Mouse (Mus musculus) kidney, embryonic 14.5 days (tissue): ENCODE measurements at regions not wholly inside any gene's neighbourhood (a gene's known extent, or its start where the extent isn't known, plus 50 kb on each side); places are given as distances from the start of the nearest gene placed in this dataset.

Experiments
- ATAC-seq: fragments of 200-750 bp; cut with Nextera tagmentation; 2 replicates; pipeline ENCODE4 v1.8.0; 2017; ENCODE audit warnings: moderate number of reproducible peaks, mild to moderate bottlenecking, moderate TSS enrichment, moderate library complexity; ENCODE audit not compliant: low FRiP score, low TSS enrichment
- H3K27ac ChIP-seq: fragments of 300-500 bp; sonication (generic); 2 replicates; pipeline ENCODE4 v1.5.1; 2014; ENCODE audit warnings: low read depth, mild to moderate bottlenecking, low read length, moderate library complexity, mixed read lengths
- H3K27me3 ChIP-seq: fragments of 300-500 bp; sonication (generic); 2 replicates; pipeline ENCODE4 v1.6.1; 2014; ENCODE audit warnings: mild to moderate bottlenecking, low read length; ENCODE audit not compliant: control insufficient read depth, insufficient read depth
- H3K36me3 ChIP-seq: fragments of 300-500 bp; sonication (generic); 2 replicates; pipeline ENCODE4 v1.6.1; 2014; ENCODE audit warnings: low read length, mixed read lengths; ENCODE audit not compliant: control insufficient read depth, insufficient read depth
- H3K4me1 ChIP-seq: fragments of 300-500 bp; sonication (generic); 2 replicates; pipeline ENCODE4 v1.6.1; 2014; ENCODE audit warnings: low read length, mixed read lengths; ENCODE audit not compliant: control insufficient read depth, insufficient read depth
- H3K4me2 ChIP-seq: fragments of 300-500 bp; sonication (generic); replicated peaks from 2 replicates; pipeline ENCODE4 v1.6.1; 2014; ENCODE audit warnings: low read depth, mild to moderate bottlenecking, low read length
- H3K4me3 ChIP-seq: fragments of 300-500 bp; sonication (generic); 2 replicates; pipeline ENCODE4 v1.5.1; 2014; ENCODE audit warnings: mild to moderate bottlenecking, low read length
- H3K9ac ChIP-seq: fragments of 300-500 bp; sonication (generic); 2 replicates; pipeline ENCODE4 v1.6.1; 2014; ENCODE audit warnings: low read depth, mild to moderate bottlenecking, low read length, moderate library complexity
- H3K9me3 ChIP-seq: fragments of 300-500 bp; sonication (generic); 2 replicates; pipeline ENCODE4 v1.6.1; 2016; ENCODE audit warnings: low read length; ENCODE audit not compliant: control insufficient read depth
- WGBS: fragments of 180-500 bp; shearing (Covaris S2); extraction: QIAGEN DNeasy Blood & Tissue Kit; methylation state at CpG from one replicate; pipeline ENCODE4 v1.1.7; 2014; 5-methylcytosine and 5-hydroxymethylcytosine counted together

DNA sequence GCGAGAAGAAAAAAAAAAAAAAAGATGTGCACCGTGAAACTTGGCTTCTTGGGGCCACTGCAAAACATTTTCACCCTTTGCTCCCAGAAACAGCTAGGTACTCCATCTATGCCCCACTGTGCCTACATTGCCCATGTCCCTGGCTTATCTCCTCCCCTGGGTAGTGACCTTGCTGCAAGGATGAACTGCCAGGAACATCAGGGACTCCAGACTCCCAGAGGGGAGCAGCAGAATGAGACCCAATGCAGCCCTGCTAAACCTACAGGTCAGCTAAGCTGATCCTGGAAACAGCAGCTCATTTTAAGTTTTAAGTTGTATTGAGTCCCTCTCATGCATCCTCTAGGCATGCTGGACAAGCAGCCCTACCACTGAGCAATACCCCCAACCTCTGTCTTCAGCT is 92.2 kb upstream of the Zdhhc25 start:
- WGBS: 40% methylated on average over 1 of the region's 2 CpGs

DNA sequence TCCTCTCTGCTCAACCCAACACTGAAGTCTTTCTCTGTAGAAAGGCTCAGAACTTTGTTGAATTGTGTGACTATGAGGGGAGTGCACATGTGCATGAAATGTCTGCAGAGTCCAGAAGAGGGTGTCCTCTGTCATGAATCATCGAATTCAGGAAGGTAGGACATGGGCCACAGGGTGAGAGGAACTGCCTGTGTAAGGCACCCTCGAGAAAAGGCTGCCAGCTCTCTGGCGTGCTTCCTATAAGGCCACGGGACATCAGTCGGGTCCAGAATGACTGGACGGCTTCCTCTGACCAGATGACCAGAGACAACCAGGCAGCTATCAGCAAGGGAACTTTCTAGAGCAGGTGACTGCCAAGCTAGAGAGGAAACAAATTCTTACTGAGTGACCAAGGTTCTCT is 91.1 kb upstream of the Zdhhc25 start:
- H3K27me3 ChIP-seq: no peaks in the 10 kb centered on the region
- H3K4me3 ChIP-seq: no peak overlapping the region
- no peaks in the 10 kb centered on the region for H3K4me1 ChIP-seq
- H3K27ac ChIP-seq: no peak overlapping the region
- ATAC-seq: no peak
- no peaks in the 10 kb centered on the region for H3K36me3 ChIP-seq
- no peak overlapping the region for H3K4me2 ChIP-seq
- 80% methylated on average over 6 of the region's 6 CpGs for WGBS
- no peak overlapping the region for H3K9ac ChIP-seq
- no peaks in the 10 kb centered on the region for H3K9me3 ChIP-seq

More for the DNA sequence above, 92.2 kb upstream of the Zdhhc25 start:
- no peak overlapping the region for H3K27ac ChIP-seq
- no peaks in the 10 kb centered on the region for H3K4me1 ChIP-seq
- H3K4me2 ChIP-seq: no peak overlapping the region
- no peaks in the 10 kb centered on the region for H3K9me3 ChIP-seq
- H3K36me3 ChIP-seq: no peaks in the 10 kb centered on the region
- no peak overlapping the region for H3K4me3 ChIP-seq
- no peak overlapping the region for H3K9ac ChIP-seq
- no peaks in the 10 kb centered on the region for H3K27me3 ChIP-seq
- ATAC-seq: no peak

DNA sequence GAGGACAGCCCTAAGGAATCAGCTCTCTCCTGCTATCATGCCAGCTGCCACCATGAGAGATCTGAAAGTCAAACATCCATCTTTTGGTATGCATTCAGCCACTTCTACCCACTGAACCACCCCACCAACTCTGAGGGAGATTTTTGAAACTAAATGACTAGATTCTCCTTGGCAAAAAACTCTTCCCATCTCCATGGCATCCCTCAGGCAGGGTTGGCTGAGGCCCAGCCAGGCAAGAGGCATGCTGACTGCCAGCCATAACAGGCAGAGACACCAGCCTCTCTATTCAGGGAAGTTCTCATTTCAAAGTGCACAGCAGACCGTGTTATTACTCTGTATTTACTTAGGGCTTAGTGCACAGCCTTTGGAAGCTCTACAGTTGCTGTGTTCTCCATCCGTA is 90.5 kb upstream of the Zdhhc25 start:
- Histone ChIP-seq H3K27ac (no peak overlapping the region), H3K36me3 (no peaks in the 10 kb centered on the region), H3K4me2 (no peak overlapping the region), H3K27me3 (no peaks in the 10 kb centered on the region), H3K9ac (no peak overlapping the region), H3K9me3 (no peaks in the 10 kb centered on the region), H3K4me3 (no peak overlapping the region), H3K4me1 (no peaks in the 10 kb centered on the region)
- WGBS: 50% methylated on average over 2 of the region's 2 CpGs
- no peak for ATAC-seq

DNA sequence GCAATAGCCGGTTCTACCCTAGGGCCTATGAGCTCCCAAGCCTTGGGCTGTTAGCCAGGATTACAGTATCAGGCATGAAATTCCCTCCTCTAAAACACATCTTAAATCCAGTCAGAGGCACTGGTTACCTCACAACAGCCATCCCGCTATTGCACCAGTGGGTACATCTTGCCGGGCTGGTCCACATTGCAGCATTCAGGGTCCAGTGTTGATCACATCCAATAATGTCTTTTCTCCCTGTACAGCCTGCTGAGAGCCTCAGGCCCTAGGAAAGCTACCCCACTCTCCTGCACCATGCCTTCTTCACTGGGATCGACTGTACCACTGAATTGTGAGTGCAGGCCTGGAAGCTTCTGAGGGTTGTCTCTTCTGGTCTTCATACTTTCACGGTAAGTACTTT is 86.0 kb upstream of the Zdhhc25 start:
- no peak for ATAC-seq
- Histone ChIP-seq H3K27me3 (no peaks in the 10 kb centered on the region), H3K4me1 (no peaks in the 10 kb centered on the region), H3K4me3 (no peak overlapping the region), H3K36me3 (no peaks in the 10 kb centered on the region), H3K9ac (no peak overlapping the region), H3K27ac (no peak overlapping the region), H3K4me2 (no peak overlapping the region), H3K9me3 (no peaks in the 10 kb centered on the region)
- WGBS: 93% methylated on average over 5 of the region's 5 CpGs

DNA sequence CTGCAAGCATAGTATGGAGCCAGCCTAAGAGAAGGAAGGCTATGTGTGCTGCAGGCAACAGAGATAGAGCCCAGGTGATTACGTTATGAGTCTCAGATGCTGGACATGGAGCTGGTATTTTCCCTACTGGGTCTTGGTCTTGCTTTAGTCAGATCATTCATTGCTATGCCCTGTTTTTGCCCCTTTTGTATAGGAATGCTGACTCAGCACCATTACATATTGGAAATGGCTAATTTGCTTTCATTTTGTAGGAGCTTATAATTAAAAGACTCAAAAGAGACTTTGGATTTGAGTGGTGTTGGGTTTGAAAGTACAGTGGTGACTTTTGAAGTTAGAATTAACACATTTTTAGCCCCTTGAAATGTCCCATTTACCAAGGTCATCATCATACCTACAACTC is 68.9 kb upstream of the Zdhhc25 start:
- ATAC-seq: no peak
- Histone ChIP-seq H3K4me1 (no peaks in the 10 kb centered on the region), H3K4me3 (no peak overlapping the region), H3K9me3 (no peaks in the 10 kb centered on the region), H3K36me3 (no peaks in the 10 kb centered on the region), H3K9ac (no peak overlapping the region), H3K27me3 (no peaks in the 10 kb centered on the region), H3K4me2 (no peak overlapping the region), H3K27ac (no peak overlapping the region)
- WGBS: 93% methylated on average over 1 of the region's 1 CpGs

DNA sequence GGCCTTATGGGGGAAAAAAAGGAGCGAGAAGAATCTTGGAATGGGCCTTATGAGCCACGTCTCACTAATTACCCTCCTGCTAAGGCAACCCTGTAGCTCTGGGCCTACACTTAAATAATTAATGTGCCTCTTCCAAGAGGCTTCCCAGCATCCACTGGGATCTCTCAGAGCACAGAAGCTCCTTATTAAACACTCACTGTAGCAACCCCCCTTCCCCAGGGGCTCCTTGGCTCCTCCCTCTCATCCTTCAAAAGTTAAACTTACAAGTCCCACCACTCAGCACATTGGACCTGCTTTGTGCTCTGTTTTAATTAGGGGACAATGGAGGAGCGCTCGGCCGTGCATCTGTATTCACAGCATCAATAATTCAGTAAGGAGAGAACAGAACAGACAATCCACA is 68.1 kb upstream of the Zdhhc25 start:
- H3K4me1 ChIP-seq: no peaks in the 10 kb centered on the region
- H3K9ac ChIP-seq: no peak overlapping the region
- no peak for ATAC-seq
- no peaks in the 10 kb centered on the region for H3K27me3 ChIP-seq
- H3K4me2 ChIP-seq: no peak overlapping the region
- no peak overlapping the region for H3K4me3 ChIP-seq
- 73% methylated on average over 5 of the region's 5 CpGs for WGBS
- H3K36me3 ChIP-seq: no peaks in the 10 kb centered on the region
- no peak overlapping the region for H3K27ac ChIP-seq
- H3K9me3 ChIP-seq: no peaks in the 10 kb centered on the region

DNA sequence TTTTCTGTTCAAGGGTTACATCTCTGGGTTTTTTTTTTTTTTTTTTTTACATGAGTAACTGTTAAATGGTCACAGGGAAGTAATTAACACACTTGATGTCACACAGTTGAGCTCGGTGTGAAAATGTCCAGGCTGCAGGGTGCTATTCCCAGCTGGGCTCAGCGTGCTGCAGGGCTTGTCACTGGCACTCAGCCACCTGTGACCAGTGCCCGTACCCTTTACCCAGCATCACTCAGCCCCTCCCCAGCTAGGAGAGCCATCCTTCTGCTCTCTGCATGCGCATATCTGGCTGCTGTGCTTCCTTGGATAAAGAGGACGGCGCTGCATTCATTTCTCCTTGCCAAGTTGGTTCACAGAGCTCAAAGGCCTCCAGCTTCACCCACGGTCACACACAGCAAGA is 66.7 kb upstream of the Zdhhc25 start:
- Histone ChIP-seq H3K4me1 (no peaks in the 10 kb centered on the region), H3K9me3 (no peaks in the 10 kb centered on the region), H3K27me3 (no peaks in the 10 kb centered on the region), H3K9ac (no peak overlapping the region), H3K36me3 (no peaks in the 10 kb centered on the region), H3K27ac (no peak overlapping the region), H3K4me2 (no peak overlapping the region), H3K4me3 (no peak overlapping the region)
- 57% methylated on average over 7 of the region's 7 CpGs for WGBS
- ATAC-seq: no peak

DNA sequence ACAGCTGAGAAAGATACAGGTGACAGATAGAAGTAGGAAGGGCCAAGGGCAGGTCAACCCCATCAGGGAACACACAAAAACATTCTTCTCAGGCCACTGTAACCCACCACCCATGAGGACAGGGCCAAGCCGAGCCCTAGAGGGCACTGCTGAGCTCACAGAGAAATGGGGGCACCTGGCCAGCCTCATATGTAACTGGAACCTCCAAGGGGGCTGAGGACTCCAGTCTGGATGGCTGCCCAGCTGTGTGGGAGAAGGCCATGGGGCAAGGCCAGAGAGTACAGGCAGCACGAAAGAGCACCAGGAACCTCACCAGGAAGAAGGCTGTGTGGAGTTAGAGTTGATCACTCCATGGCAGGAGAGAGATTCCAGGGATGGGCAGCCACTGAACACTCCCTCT is 64.6 kb upstream of the Zdhhc25 start:
- Histone ChIP-seq H3K9me3 (no peaks in the 10 kb centered on the region), H3K27me3 (no peaks in the 10 kb centered on the region), H3K4me2 (no peak overlapping the region), H3K4me3 (no peak overlapping the region), H3K9ac (no peak overlapping the region), H3K36me3 (no peaks in the 10 kb centered on the region), H3K4me1 (no peaks in the 10 kb centered on the region), H3K27ac (no peak overlapping the region)
- ATAC-seq: no peak
- WGBS: 54% methylated on average over 2 of the region's 2 CpGs

DNA sequence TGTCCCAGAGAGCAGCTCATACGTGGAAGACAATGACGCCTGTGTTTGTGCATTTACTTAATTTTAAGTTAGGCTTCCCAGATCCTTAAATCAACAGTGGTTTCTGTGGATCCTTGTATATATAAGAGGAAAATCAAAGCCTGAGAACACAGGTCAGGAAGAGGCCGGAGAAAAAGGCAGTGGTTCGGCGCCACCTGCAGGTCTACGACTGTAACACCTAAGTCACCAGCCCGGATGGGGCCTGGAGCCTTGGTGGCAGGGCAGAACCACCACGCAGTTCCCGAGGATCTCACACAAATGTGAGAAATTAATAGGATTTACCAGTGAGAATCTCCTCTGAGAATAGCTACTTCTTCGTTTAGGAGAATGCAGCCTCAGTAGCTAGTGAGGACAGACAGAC is 62.9 kb upstream of the Zdhhc25 start:
- H3K9ac ChIP-seq: no peak overlapping the region
- WGBS: 26% methylated on average over 10 of the region's 10 CpGs
- no peaks in the 10 kb centered on the region for H3K27me3 ChIP-seq
- no peaks in the 10 kb centered on the region for H3K4me1 ChIP-seq
- H3K27ac ChIP-seq: no peak overlapping the region
- no peak overlapping the region for H3K4me3 ChIP-seq
- no peak for ATAC-seq
- no peak overlapping the region for H3K4me2 ChIP-seq
- no peaks in the 10 kb centered on the region for H3K9me3 ChIP-seq
- no peaks in the 10 kb centered on the region for H3K36me3 ChIP-seq

DNA sequence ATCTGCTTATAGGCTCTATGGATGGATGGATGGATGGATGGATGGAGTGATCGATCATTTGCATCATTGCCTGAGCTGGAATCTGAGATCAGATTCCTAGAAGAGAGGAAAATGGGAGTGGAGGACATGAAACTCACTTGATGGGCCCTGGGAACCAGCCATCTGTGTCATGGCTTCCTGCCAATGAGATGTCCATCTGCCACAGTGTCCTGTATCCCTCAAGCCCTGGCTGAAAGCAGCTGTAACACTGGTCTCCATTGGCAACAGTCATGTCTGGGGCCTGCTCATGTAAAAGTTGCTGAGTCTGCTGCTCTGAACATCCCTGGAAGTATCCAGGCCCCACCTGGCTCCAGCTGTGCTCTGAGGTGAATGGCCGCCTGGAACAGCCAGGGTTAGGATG is 57.5 kb upstream of the Zdhhc25 start:
- Histone ChIP-seq H3K27me3 (no peaks in the 10 kb centered on the region), H3K4me1 (no peaks in the 10 kb centered on the region), H3K27ac (no peak overlapping the region), H3K9me3 (no peaks in the 10 kb centered on the region), H3K4me2 (no peak overlapping the region), H3K36me3 (no peaks in the 10 kb centered on the region), H3K4me3 (no peak overlapping the region), H3K9ac (no peak overlapping the region)
- 69% methylated on average over 2 of the region's 2 CpGs for WGBS
- no peak for ATAC-seq
